Mouse (Mus musculus) embryonic facial prominence, embryonic 15.5 days (tissue): Measurements from ENCODE around the gene Lamb3. TPM values are rescaled to one million over a fixed set of nuclear protein-coding genes. Genes with fewer than 3 reads are reported as not detected.

Experiments
- ATAC-seq: fragments of 200-750 bp; cut with Nextera tagmentation; 2 replicates; pipeline ENCODE4 v1.8.0; 2017; ENCODE audit warnings: low read depth, moderate TSS enrichment; ENCODE audit not compliant: insufficient number of reproducible peaks, low FRiP score, low TSS enrichment
- H3K27ac ChIP-seq: fragments of 300-500 bp; sonication (generic); replicated peaks from 2 replicates; pipeline ENCODE4 v1.5.1; 2015; ENCODE audit warnings: mild to moderate bottlenecking, inconsistent platforms
- H3K27me3 ChIP-seq: fragments of 300-500 bp; sonication (generic); 2 replicates; pipeline ENCODE4 v1.6.1; 2015; ENCODE audit warnings: inconsistent platforms
- H3K36me3 ChIP-seq: fragments of 300-500 bp; sonication (generic); 2 replicates; pipeline ENCODE4 v1.6.1; 2015; ENCODE audit warnings: mild to moderate bottlenecking, inconsistent platforms
- H3K4me1 ChIP-seq: fragments of 300-500 bp; sonication (generic); 2 replicates; pipeline ENCODE4 v1.6.1; 2015; ENCODE audit warnings: inconsistent platforms
- H3K4me2 ChIP-seq: fragments of 300-500 bp; sonication (generic); replicated peaks from 2 replicates; pipeline ENCODE4 v1.6.1; 2015; ENCODE audit warnings: mild to moderate bottlenecking, inconsistent platforms
- H3K4me3 ChIP-seq: fragments of 300-500 bp; sonication (generic); replicated peaks from 2 replicates; pipeline ENCODE4 v1.5.1; 2015; ENCODE audit warnings: mild to moderate bottlenecking, inconsistent platforms
- H3K9ac ChIP-seq: fragments of 300-500 bp; sonication (generic); 2 replicates; pipeline ENCODE4 v1.6.1; 2015; ENCODE audit warnings: inconsistent platforms
- H3K9me3 ChIP-seq: fragments of 300-500 bp; sonication (generic); replicated peaks from 2 replicates; pipeline ENCODE4 v1.6.1; 2016; ENCODE audit warnings: inconsistent platforms
- WGBS: fragments of 180-500 bp; shearing (Covaris S2); methylation state at CpG from one replicate; pipeline ENCODE4 v1.1.7; 2015; 5-methylcytosine and 5-hydroxymethylcytosine counted together
- polyA plus RNA-seq: library from polyadenylated mRNA; unstranded; fragments of >200 nt; fragmentation: Nextera tagmentation; extraction: Ambion mirVana; gene quantifications from 2 replicates; pipeline ENCODE4 v1.2.1, GENCODE M21; 2015

The Lamb3 gene
- polyA plus RNA-seq, 1 experiment from 2014 or later = 17.9 TPM

GRCm38 (mm10) chr1:193203821-193204220, 3.7 kb upstream of the Lamb3 start:
- 55% methylated on average over 2 of the region's 2 CpGs for WGBS
- ATAC-seq = no peak
- H3K36me3 ChIP-seq = no peaks in the 10 kb centered on the region
- H3K9me3 ChIP-seq = no peaks in the 10 kb centered on the region
- H3K27me3 ChIP-seq = no peaks in the 10 kb centered on the region
- no peaks in the 10 kb centered on the region for H3K4me1 ChIP-seq
- H3K4me2 ChIP-seq = no peak overlapping the region
- no peak overlapping the region for H3K27ac ChIP-seq
- H3K4me3 ChIP-seq = no peak overlapping the region
- no peak overlapping the region for H3K9ac ChIP-seq

- H3K27me3 ChIP-seq = no peaks in the 10 kb centered on the region
- WGBS = 89% methylated on average over 2 of the region's 2 CpGs
- ATAC-seq = no peak
Measured at GRCm38 (mm10) chr1:193205431-193205830, 2.1 kb upstream of the Lamb3 start.

GRCm38 (mm10) chr1:193208178-193208577, 679 bp downstream of the Lamb3 start:
- Histone ChIP-seq H3K27me3 (no peaks in the 10 kb centered on the region), H3K4me2 (no peak overlapping the region), H3K4me1 (no peaks in the 10 kb centered on the region), H3K9ac (no peak overlapping the region), H3K9me3 (no peaks in the 10 kb centered on the region), H3K36me3 (no peaks in the 10 kb centered on the region), H3K27ac (no peak overlapping the region), H3K4me3 (no peak overlapping the region)
- ATAC-seq = no peak
- 47% methylated on average over 2 of the region's 2 CpGs for WGBS

More at GRCm38 (mm10) chr1:193205431-193205830, 2.1 kb upstream of the Lamb3 start:
- Histone ChIP-seq H3K9me3 (no peaks in the 10 kb centered on the region), H3K36me3 (no peaks in the 10 kb centered on the region), H3K9ac (no peak overlapping the region), H3K4me3 (no peak overlapping the region), H3K4me1 (no peaks in the 10 kb centered on the region), H3K27ac (no peak overlapping the region), H3K4me2 (no peak overlapping the region)

GRCm38 (mm10) chr1:193211371-193211770, 3.9 kb downstream of the Lamb3 start:
- ATAC-seq = no peak
- Histone ChIP-seq H3K4me3 (no peak overlapping the region), H3K9me3 (no peaks in the 10 kb centered on the region), H3K27ac (no peak overlapping the region), H3K27me3 (no peaks in the 10 kb centered on the region), H3K4me1 (no peaks in the 10 kb centered on the region), H3K36me3 (no peaks in the 10 kb centered on the region), H3K4me2 (no peak overlapping the region), H3K9ac (no peak overlapping the region)
- 58% methylated on average over 5 of the region's 5 CpGs for WGBS

DNA sequence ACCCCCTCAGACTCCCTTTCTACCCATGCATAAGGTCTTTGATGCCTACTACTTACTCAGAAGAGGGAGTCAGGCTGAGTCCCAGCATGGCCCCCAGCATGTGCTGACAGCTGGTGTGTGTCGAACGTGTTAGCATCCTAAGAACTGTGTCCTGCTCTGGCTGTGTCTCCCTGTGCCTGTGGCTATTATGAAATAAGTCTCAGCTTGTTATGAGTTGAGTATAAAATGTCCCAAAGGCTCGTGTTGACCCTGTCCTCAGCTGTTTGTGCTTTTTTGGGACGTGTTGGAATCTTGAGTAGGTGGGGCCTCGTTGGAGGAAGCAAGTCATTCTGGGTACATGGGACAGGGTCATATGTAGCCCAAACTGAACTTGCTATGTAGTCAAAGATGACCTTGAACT, 6.6 kb downstream of the Lamb3 start:
- 64% methylated on average over 5 of the region's 5 CpGs for WGBS
- Histone ChIP-seq H3K9ac (no peak overlapping the region), H3K9me3 (no peaks in the 10 kb centered on the region), H3K4me2 (no peak overlapping the region), H3K27me3 (no peaks in the 10 kb centered on the region), H3K4me3 (no peak overlapping the region), H3K4me1 (no peaks in the 10 kb centered on the region), H3K27ac (no peak overlapping the region), H3K36me3 (no peaks in the 10 kb centered on the region)
- ATAC-seq = peak; percentile 48; the same call in 1 of the 2 replicates

DNA sequence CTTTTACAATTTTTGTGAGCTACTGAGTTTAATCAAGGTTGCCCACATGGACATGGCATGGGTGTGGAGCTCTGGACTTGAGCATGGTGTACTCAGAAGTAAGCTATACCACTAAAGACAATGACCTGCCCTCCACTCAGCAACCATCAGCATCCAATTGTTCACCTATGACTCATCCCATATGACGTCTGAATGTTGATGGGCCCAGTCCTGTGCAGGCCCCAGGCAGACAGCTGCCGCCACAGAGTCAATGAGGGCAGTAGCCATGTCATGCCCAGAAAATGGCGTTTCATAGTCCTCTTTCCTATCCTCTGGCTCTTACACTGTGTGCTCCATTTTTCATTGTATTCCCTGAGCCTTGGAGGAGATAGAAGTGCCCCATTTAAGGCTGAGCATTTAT, 8.5 kb downstream of the Lamb3 start:
- H3K4me3 ChIP-seq = no peak overlapping the region
- no peak for ATAC-seq
- WGBS = 65% methylated on average over 3 of the region's 3 CpGs

GRCm38 (mm10) chr1:193220408-193220807, 12.9 kb downstream of the Lamb3 start:
- Histone ChIP-seq H3K27me3 (no peaks in the 10 kb centered on the region), H3K4me3 (no peak overlapping the region), H3K27ac (no peak overlapping the region), H3K9me3 (no peaks in the 10 kb centered on the region), H3K4me1 (no peaks in the 10 kb centered on the region), H3K4me2 (no peak overlapping the region), H3K9ac (no peak overlapping the region), H3K36me3 (no peaks in the 10 kb centered on the region)
- no peak for ATAC-seq
- 63% methylated on average over 5 of the region's 5 CpGs for WGBS

More for the DNA sequence above, 8.5 kb downstream of the Lamb3 start:
- H3K9me3 ChIP-seq = no peaks in the 10 kb centered on the region
- no peak overlapping the region for H3K9ac ChIP-seq
- H3K27me3 ChIP-seq = no peaks in the 10 kb centered on the region
- H3K4me2 ChIP-seq = no peak overlapping the region
- no peaks in the 10 kb centered on the region for H3K36me3 ChIP-seq
- no peaks in the 10 kb centered on the region for H3K4me1 ChIP-seq
- no peak overlapping the region for H3K27ac ChIP-seq

DNA sequence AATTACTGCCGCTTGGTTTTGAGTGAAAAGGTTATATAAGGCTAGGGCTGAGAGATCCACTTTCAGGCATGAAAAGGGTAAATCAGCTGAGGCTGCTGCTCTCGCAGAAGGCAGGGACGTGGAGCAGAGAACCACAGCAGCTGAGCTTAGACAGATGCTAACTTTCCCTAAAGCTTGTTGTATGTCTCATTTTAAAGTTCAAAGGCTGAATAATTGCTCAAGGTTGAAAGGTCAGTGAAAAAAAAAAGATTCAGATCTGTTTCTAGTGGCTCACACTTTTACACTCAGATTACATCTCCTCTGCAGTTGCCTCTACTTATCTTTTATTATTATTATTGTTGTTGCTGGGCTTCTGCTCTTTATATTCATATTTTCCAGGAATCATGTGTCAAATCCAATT, 18.0 kb downstream of the Lamb3 start:
- no peak overlapping the region for H3K27ac ChIP-seq
- H3K4me2 ChIP-seq = no peak overlapping the region
- H3K9ac ChIP-seq = no peak overlapping the region
- no peaks in the 10 kb centered on the region for H3K27me3 ChIP-seq
- no peaks in the 10 kb centered on the region for H3K36me3 ChIP-seq
- H3K4me1 ChIP-seq = peaks cover 13% of the 10 kb centered on the region; the same call in 1 of the 2 replicates
- no peak overlapping the region for H3K4me3 ChIP-seq
- no peak for ATAC-seq
- H3K9me3 ChIP-seq = no peaks in the 10 kb centered on the region
- 24% methylated on average over 3 of the region's 3 CpGs for WGBS

DNA sequence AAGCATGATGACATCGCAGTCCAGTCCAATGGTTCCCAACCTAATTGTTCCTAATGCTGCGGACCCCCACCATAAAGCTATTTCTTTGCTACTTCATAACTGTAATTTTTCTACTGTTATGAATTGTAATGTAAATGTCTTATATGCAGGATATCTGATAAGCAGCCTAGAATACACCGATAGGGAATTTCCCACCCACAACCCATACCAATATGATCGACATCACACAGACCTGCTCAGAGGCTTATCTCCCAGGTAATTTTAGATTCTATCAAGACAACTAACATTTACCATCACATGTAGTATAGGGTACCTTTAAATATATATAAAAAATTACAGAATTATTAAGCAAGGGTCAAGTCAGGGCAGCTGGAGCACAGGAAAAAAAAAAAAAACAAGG, 18.6 kb downstream of the Lamb3 start:
- Histone ChIP-seq H3K4me2 (no peak overlapping the region), H3K27me3 (no peaks in the 10 kb centered on the region), H3K4me3 (no peak overlapping the region), H3K36me3 (no peaks in the 10 kb centered on the region), H3K27ac (0 out of 2 replicates have a peak overlapping the region, but pooled peaks have one; percentile 29), H3K4me1 (peaks cover 13% of the 10 kb centered on the region; the same call in 1 of the 2 replicates), H3K9me3 (no peaks in the 10 kb centered on the region), H3K9ac (no peak overlapping the region)
- no peak for ATAC-seq
- WGBS = 75% methylated on average over 4 of the region's 4 CpGs

DNA sequence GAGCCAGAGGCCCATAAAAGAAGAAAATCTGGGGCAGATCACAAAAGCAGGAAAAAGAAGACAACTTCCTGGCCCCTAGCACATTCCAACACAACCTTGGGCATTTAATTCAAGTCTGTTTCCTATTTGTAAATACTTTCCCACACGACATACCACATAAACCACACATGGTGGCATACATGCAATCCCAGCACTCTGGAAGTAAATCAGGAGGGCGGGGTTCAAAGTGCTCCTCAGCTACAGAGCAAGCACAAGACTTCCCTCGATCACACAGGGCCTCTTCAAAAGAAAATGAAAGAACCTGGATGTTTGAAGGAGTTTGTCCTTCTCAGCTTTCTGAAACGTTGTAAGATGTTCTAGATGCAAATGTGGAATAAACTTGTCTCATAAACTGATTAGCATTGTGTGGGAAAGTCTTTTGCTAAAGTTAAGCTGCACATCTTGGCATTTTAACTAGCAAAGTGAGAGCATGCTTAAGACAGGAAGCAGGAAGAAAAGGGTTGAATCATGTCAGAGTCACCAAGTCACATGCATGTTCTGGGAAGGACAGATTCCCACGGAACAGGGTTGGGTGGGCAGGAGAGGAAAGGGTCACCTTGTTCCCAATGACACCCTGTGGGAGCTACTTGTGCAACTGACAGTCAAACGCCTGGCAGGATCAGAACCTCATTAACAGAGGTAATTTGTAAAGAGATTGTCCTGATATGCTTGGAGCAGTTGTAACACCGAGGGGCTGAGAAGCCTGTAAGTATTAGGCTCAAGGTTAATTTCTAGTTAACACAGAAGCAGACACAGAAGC, 19.4 kb downstream of the Lamb3 start:
- ATAC-seq = no peak
- Histone ChIP-seq H3K36me3 (no peaks in the 10 kb centered on the region), H3K4me2 (no peak overlapping the region), H3K4me1 (peaks cover 13% of the 10 kb centered on the region; the same call in 1 of the 2 replicates), H3K9me3 (no peaks in the 10 kb centered on the region), H3K4me3 (no peak overlapping the region), H3K27me3 (no peaks in the 10 kb centered on the region), H3K9ac (no peak overlapping the region), H3K27ac (peak overlapping the region; percentile 29; the same call in 1 of the 2 replicates)
- 22% methylated on average over 7 of the region's 7 CpGs for WGBS

DNA sequence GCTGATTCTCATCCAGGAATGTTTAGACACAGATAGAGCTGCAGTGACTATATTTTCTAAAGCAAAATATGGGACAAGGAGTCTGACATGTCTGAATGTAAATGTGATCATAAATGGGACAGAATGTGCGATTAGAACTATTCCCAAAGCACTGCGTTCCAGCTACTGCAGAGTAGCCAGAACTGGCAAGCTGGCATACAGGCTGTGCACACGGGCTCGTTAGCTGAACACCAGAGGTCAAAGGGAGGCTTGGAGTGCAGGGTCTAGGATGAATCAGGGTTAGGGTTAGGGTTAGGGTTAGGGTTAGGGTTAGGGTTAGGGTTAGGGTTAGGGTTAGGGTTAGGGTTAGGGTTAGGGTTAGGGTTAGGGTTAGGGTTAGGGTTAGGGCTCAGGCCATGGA, 20.0 kb downstream of the Lamb3 start:
- 64% methylated on average over 4 of the region's 4 CpGs for WGBS
- Histone ChIP-seq H3K9ac (no peak overlapping the region), H3K4me3 (no peak overlapping the region), H3K36me3 (no peaks in the 10 kb centered on the region), H3K27ac (0 out of 2 replicates have a peak overlapping the region, but pooled peaks have one; percentile 19), H3K27me3 (no peaks in the 10 kb centered on the region), H3K4me2 (no peak overlapping the region), H3K4me1 (peaks cover 13% of the 10 kb centered on the region; the same call in 1 of the 2 replicates), H3K9me3 (no peaks in the 10 kb centered on the region)
- ATAC-seq = no peak

- no peaks in the 10 kb centered on the region for H3K27me3 ChIP-seq
- 87% methylated on average over 5 of the region's 5 CpGs for WGBS
- peaks cover 13% of the 10 kb centered on the region; the same call in 1 of the 2 replicates for H3K4me1 ChIP-seq
- no peak overlapping the region for H3K4me2 ChIP-seq
- H3K36me3 ChIP-seq = no peaks in the 10 kb centered on the region
- H3K9ac ChIP-seq = no peak overlapping the region
- no peak overlapping the region for H3K27ac ChIP-seq
- no peak for ATAC-seq
- H3K9me3 ChIP-seq = no peaks in the 10 kb centered on the region
- no peak overlapping the region for H3K4me3 ChIP-seq
Measured at GRCm38 (mm10) chr1:193229570-193229969, 22.1 kb downstream of the Lamb3 start.
